Mouse (Mus musculus) cerebellum, adult (tissue): ENCODE results near the gene Rubcn.
A peak's percentile ranks its signal among the peaks of the same experiment; 100 is the strongest.
"Not testable (repeated sequence)": the region's sequence is repeated elsewhere in the genome, so short reads cannot be mapped to it uniquely, and the experiment has no call there.

Source experiments
- ATAC-seq: cut with Nextera tagmentation; 2 replicates; pipeline ENCODE4 v1.9.2; 2017; ENCODE audit warnings: mild to moderate bottlenecking, moderate library complexity, mixed read lengths; ENCODE audit not compliant: insufficient number of reproducible peaks, low FRiP score, low TSS enrichment

The Rubcn gene

GRCm38 (mm10) chr16:32877343-32878156 lies at the start of gene Rubcn, which contains the start of gene Fyttd1:
TSS of gene Rubcn (minus strand) at chr16:32877766.
TSS of gene Fyttd1 (plus strand) at chr16:32877500.
- ATAC-seq: peak; percentile 92

DNA sequence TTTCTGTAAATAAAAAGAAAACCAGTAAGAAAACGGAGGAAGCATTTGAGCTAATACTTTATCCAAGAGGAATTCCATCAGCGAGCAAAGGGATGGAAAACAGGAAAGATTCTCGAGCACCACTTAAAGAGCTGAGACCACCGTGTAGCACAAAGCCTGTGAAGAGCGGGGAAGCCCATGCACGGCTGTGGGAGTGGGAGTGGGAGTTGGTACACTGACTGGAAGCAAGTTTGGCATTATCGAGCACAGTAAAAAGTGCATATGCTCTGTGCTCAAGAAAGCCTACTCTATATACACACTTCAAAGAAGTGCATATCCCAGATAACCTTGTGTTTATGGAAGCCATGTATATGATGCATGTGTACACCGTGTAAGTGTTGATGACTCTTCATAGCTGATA lies 49.5 kb upstream of the Rubcn start:
- ATAC-seq: no peak

GRCm38 (mm10) chr16:32926629-32927028 lies 49.1 kb upstream of the Rubcn start:
- ATAC-seq: not testable (repeated sequence)

DNA sequence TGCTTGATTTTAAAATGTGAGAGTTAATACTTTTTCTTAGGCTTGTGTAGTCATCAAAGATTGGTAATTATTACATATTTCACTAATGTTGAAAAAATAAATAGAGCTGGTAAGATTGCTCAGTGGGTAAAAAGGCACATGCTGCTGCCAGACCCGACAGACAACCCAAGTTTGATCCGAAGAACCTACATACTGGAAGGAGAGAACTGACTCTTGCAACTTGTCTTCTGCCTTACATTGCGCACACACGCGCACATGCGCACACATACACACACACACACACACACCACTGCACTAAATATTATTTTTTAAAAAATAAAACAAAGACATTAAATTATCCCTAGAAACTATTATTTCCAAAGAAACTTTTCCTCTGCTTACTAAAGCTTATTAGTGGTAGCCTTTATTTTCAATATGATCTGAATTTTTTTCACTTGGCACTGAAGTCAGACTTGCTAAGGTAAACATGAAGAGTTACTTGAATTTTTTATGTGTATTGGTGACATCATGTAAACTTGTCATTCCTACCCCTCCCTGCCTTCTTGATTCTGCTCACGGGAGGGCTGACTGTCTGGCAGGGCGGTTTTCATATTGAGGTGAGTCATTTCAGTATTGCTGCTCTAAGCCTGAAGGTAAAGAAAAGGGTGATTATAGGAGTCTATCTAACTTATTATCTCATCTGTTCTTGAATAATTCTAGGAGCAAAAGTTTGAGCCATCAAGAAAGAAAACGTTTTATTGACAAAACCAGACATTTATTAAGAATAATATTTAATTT lies 37.9 kb upstream of the Rubcn start:
- ATAC-seq: no peak

DNA sequence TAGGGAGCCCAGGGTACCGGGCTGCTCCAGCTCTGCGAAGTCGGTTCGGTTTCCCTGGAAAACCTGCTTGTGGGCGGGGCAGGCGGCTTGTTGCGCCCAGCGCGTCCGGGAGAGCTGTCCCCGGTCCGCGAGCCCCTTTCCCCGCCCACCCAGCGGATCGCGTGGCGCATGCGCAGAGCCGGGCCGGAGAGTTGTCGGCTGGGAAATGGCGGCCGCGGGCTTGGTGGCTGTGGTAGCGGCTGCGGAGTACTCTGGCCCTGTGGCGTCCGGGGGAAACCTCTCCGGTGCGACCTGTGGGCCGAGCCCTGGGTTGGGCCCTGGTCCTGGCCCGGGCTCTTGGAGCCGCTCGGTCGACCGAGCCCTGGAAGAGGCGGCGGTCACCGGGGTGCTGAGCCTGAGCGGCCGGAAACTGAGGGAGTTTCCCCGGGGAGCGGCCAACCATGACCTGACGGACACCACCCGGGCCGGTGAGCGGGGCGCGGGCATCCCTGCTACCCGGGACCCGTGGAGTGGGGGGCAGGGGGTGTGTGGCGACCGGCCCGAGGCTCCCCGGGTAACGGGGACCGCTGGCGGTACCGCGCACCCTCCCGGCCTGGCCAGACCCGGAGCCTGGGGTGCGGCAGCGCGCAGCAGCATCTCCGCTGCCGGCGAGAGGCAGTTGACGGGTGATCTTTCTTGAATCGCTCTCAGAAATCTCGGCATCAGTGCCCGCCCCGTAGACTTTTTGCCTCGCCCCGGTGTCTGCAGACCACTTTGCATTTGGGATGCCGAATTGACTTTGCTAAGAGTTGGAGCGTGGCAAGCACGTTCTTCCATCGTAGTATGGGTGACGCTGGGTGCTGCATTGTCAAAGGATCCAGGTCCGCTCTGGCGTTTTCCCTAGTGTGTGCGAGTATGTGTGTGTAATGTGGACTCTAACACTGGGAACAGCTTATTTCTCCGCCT lies 36.6 kb upstream of the Rubcn start, which contains the start of gene Lrch3:
Lrch3 (plus strand) TSS at position 164 of the 945 bp plus-strand sequence.
- ATAC-seq: peak; percentile 89

DNA sequence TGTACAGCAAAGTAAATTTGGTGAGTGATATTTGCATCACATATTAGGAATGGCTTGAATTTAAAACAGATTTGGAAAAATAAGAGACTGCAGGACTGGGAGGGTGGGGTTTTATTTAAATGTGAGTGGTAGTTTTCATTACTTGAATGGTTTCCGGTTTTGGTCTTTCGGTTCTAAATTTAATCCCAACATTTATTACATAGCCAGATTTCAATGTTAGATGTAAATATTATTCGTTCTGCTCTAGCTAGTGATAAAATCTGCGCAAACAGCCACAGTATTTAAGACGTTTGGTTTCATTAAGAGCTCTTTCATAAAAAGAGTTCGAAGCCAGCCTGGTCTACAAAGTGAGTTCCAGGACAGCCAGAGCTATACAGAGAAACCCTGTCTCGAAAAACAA lies 35.6 kb upstream of the Rubcn start:
- no peak for ATAC-seq

- no peak for ATAC-seq
Measured at GRCm38 (mm10) chr16:32906727-32907126, 29.2 kb upstream of the Rubcn start.

- no peak for ATAC-seq
Measured at GRCm38 (mm10) chr16:32906186-32906585, 28.6 kb upstream of the Rubcn start.

DNA sequence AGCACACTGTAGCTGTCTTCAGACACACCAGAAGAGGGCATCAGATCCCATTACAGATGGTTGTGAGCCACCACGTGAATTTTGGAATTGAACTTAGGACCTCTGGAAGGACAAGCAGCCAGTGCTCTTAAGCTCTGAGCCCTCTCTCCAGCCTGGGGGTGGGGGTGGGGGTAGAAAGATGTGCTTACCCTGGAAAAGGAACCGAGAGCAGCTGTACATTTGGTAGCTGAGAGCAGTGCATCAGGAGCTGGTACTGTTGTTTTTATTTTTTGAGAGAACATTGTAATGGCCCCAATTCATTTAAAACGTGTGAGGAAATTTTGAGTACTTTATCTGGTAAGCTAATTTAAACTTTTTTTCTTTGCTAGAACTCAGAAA lies 24.5 kb upstream of the Rubcn start:
- ATAC-seq: no peak

- no peak for ATAC-seq
Measured at GRCm38 (mm10) chr16:32901360-32902050, 23.9 kb upstream of the Rubcn start.

DNA sequence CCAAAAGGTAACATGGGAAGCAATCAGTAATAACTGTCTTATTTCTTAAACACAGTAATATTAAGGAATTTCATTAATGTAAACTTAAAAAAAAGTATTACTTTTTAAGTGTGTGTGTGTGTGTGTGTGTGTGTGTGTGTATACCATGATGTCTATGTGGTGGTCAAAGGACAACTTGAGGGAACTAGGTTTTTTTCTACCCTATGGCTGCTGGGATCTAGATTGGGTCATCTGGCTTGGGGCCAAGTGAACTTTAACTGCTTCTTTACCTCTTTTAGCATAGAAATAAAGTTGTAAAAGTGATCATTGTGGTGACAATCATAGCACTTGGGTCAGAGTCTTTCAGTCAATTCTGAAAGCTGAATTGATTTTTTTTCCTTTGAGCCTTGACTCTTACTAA lies 18.6 kb upstream of the Rubcn start:
- no peak for ATAC-seq

- ATAC-seq: no peak
Measured at GRCm38 (mm10) chr16:32889881-32890280, 12.3 kb upstream of the Rubcn start.

DNA sequence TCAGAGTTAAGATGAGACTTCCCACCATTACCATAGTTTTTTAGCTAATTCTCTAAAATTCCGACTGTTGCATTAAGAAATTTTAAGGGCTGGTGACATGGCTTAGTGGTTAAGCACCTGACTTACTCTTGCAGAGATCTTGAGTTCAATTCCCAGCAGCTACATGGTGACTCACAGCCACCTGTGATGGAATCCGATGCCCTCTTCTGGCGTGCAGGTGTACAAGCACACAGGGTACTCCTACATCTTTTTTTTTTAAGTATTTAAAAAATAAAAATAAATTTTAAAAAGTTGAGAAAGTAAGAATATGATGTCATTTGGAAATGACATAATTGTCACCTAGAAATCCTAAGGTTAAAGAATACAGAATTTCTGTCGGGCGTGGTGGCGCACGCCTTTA lies 10.4 kb upstream of the Rubcn start:
- ATAC-seq: no peak

DNA sequence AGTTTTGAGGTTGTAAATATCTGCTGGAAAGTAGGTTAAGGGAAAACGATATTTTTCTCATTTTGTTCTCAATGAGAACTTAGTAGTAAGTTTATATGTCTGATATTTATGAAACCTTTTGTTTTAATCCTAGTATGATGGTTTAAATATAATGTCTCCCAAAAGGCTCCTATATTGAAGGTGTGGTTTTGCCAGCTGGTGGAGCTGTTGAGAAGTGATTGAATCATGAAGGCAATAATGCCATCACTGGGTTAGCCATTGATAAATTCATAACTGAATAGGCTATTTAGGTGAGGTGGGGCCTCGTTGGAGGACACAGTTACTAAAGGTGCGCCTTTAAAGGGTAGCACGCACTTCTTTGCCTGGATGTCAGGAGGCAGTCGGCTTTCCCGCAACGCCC lies 4.0 kb upstream of the Rubcn start:
- no peak for ATAC-seq

DNA sequence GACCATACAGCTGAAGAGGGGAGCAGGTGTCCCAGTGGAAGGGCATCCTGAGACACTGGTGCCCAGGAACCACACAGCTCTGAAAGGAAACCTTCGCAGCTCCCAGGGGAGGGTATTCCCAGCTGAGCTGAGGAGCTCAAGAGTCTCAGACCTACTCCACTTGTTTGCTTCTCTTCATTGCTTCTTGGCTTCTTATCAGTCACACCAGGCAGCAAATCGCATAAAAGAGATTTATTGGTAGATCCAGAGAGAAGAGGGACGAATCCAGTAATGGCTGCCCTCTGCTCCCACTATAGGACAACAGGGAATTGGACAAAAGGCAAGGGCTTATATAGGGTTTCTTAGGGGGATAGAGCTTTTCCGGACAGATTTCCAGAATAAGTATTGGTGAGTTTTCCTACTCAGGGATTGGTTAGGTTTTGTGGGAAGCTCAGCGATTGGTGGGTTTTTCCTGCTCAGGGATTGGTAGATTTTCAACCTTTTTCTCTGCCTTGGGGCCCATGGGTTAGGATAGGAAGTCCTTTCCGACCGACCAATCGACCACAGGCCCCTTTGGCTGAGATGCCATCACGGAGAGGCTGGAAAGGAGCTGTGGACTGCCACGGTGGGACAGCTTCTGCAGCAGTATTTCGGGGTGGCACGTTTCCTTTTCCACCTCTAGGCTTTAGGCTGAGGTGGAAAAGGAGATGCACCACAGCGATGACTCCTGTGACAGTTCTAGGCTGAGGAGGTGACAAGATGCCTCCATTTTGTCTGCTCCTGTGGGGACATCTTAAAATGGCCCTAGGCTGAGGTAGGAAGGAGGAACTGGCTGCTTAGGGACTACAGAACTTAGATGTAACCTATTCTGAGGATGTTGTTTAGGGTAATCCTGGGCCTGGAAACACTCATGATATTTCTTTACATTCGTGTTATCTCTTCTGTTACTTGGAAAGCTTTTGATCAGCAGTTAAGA lies 1.7 kb upstream of the Rubcn start:
- ATAC-seq: no peak

GRCm38 (mm10) chr16:32878157-32878598 lies 612 bp upstream of the Rubcn start:
- ATAC-seq: peak; percentile 41

DNA sequence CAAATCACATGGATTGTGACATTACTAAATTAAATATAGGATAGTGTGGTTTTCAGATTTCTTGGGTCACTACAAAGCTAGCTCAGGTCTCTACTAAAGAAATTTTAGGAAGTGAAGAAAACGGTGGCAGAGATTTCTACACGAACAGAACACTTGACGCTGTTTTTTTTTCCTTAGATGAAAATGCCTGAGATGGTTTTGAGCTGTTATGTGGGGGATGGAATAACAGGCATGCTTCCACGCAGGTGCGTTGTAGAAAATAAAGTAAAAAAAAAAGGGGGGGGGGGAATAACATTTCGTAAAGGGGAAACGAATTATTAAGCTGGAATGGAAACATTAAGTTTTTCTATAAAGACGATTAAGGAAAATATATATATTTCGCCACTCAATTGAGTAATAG lies 735 bp downstream of the Rubcn start:
- no peak for ATAC-seq

- ATAC-seq: no peak
Measured at GRCm38 (mm10) chr16:32875847-32876246, 1.7 kb downstream of the Rubcn start.

- ATAC-seq: not testable (repeated sequence)
Measured at GRCm38 (mm10) chr16:32875281-32875680, 2.3 kb downstream of the Rubcn start.
